Mouse (Mus musculus) heart, postnatal 25 days (tissue): ENCODE measurements around the gene Chmp4b. TPM values are rescaled to one million over a fixed set of nuclear protein-coding genes. Genes with fewer than 3 reads are reported as not detected.

Experiments
- DNase-seq: peaks from one replicate; pipeline ENCODE4 v3.0.0; 2022; ENCODE audit warnings: low spot score
- intact Hi-C: fragments of 180-260 bp; cut with DNase I; formaldehyde crosslinking; loops from one replicate; pipeline ENCODE4 v1.15.1; 2025
- total RNA-seq, 2 experiments: library from RNA; stranded (reverse); gene quantifications; 2 replicates each; pipeline ENCODE4 v1.2.3; 2021

The Chmp4b gene
- 100 to 1,000 TPM; 112 TPM for total RNA-seq

- intact Hi-C loops, result no loop called here
- no peak for DNase-seq
These were observed at the start of gene Chmp4b for GRCm38 (mm10) chr2:154651363-154651762. Chmp4b (plus strand) TSS chr2:154651705.

- DNase-seq, result no peak
- intact Hi-C loops, result no loop called here
These were observed 48.4 kb upstream of the Chmp4b start for GRCm38 (mm10) chr2:154603007-154603637.

GRCm38 (mm10) chr2:154603638-154604153 is 47.8 kb upstream of the Chmp4b start, which contains the start of gene Pxmp4:
Pxmp4 (minus strand) TSS chr2:154603708.
- DNase-seq, result peak; percentile 99
- intact Hi-C loops, result no loop called here

GRCm38 (mm10) chr2:154604156-154604555 is 47.3 kb upstream of the Chmp4b start:
- intact Hi-C loops, result no loop called here
- no peak for DNase-seq

GRCm38 (mm10) chr2:154606965-154607364 is 44.5 kb upstream of the Chmp4b start:
- DNase-seq, result no peak
- intact Hi-C loops, result no loop called here

- intact Hi-C loops, result no loop called here
- no peak for DNase-seq
These were observed 42.3 kb upstream of the Chmp4b start for GRCm38 (mm10) chr2:154609050-154609767.

GRCm38 (mm10) chr2:154613118-154614115 is 38.1 kb upstream of the Chmp4b start, which contains the start of the genes Zfp341 and 4930519P11Rik:
Zfp341 (plus strand) TSS chr2:154613297.
4930519P11Rik (minus strand) TSS chr2:154613437.
- intact Hi-C loops, result loop anchor here (2.0 to 5.0 kb wide), 3 partner anchors 61 to 197 kb away; partner anchors contain the start of genes Actl10 and Cbfa2t2
- peak; percentile 85 for DNase-seq

GRCm38 (mm10) chr2:154614841-154615576 is 36.5 kb upstream of the Chmp4b start:
- DNase-seq, result no peak
- intact Hi-C loops, result loop anchor here (5.0 kb wide), 2 partner anchors 63 to 178 kb away; partner anchors contain the start of genes Actl10 and Cbfa2t2

GRCm38 (mm10) chr2:154615674-154616073 is 35.8 kb upstream of the Chmp4b start:
- DNase-seq, result no peak
- intact Hi-C loops, result no loop called here

GRCm38 (mm10) chr2:154617061-154617460 is 34.4 kb upstream of the Chmp4b start:
- no peak for DNase-seq
- intact Hi-C loops, result no loop called here

- no peak for DNase-seq
- intact Hi-C loops, result no loop called here
These were observed 29.8 kb upstream of the Chmp4b start for GRCm38 (mm10) chr2:154621684-154622083.

GRCm38 (mm10) chr2:154624137-154624536 is 27.4 kb upstream of the Chmp4b start:
- intact Hi-C loops, result no loop called here
- DNase-seq, result no peak

- no peak for DNase-seq
- intact Hi-C loops, result no loop called here
These were observed 21.0 kb upstream of the Chmp4b start for GRCm38 (mm10) chr2:154630531-154630930.

- intact Hi-C loops, result no loop called here
- no peak for DNase-seq
These were observed 19.2 kb upstream of the Chmp4b start for GRCm38 (mm10) chr2:154632203-154632780.

- intact Hi-C loops, result no loop called here
- no peak for DNase-seq
These were observed 18.3 kb upstream of the Chmp4b start for GRCm38 (mm10) chr2:154633039-154633742.

GRCm38 (mm10) chr2:154633876-154634644 is 17.4 kb upstream of the Chmp4b start:
- intact Hi-C loops, result no loop called here
- DNase-seq, result no peak

- intact Hi-C loops, result no loop called here
- no peak for DNase-seq
These were observed 15.7 kb upstream of the Chmp4b start for GRCm38 (mm10) chr2:154635826-154636225.
